Mouse (Mus musculus): ENCODE results near the gene Dnajb5.

DNA sequence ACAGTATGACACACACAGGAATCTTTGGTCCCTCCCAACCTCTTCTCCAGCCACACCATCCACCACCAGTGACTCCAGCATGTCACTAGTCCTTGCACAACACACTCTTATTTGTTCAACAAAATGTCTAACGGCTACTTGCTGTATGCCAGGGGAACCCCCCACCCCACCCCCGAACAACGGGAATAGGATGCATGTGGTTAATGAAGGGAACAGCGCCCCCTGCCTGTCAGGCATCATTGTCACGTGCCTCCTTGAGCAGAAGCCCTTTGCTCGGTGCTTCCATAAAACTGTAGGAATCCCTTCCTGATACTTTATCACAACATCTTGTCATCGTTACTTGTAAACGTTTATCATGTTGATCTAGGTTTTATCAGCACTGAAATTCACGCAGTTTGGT, 47.4 kb upstream of the Dnajb5 start:
- TF ChIP-seq CTCF (IDR thresholded peaks at IDR 0.05; ENCODE audit: low read depth, low read length), result peak; percentile 65
- no peak for TF ChIP-seq EP300 (IDR thresholded peaks at IDR 0.05; ENCODE audit: insufficient read depth, low read depth, low read length)

Measured in ES-Bruce4 (cell line).